In the genomic region with DNA sequence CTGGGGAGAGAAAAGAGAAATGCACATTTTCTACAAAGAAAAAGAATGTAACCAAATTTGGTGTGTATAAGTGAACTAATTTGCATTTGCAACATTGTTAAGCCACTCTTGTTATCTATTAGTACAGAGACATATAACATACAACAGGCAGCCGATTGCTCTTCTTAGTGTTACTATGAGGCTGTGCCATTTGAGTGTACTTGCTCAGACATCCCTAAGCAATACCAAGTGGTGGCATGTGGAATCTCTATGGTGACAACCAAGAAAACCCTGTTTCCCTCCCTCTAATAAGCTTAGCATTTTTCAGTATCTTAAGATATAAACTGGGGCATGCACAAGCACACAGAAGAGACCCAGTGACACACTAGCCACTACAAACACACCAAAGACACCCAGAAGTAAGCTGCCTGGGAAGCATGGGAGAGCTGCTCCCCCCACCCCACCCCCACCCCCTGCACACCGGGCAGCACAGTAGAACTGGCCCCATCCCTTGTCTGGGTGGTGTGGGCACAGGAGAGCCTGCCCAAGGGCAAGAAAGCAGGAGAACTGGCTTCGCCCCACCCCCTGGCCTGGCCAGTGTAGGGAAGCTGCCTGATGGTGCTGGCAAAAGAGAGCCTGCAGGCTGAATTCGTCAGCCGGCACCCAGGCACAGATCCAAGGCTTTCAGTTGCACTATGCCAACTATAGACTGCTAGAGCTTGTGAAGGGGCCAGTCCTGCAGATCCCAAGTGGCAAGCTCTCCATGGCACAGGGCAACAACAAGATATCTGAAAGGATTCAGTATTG, we compare ENCODE assay signal across 7 mouse cellular contexts.
DNase-seq lines count a peak whose midpoint lies in the region.

No protein-coding gene starts in this region.

- DNase-seq in Muller cell, postnatal 12 days (ENCODE audit: inconsistent ontology term): peak; percentile 80
- peak; percentile 76 for DNase-seq in adrenal gland, adult 2 months
- peak; percentile 51 for DNase-seq in fat pad, adult 2 months (ENCODE audit: extremely low read depth, low read depth, low spot score)
- peak; percentile 65 to 81 for DNase-seq in heart, postnatal 14 days
- peak; percentile 48 to 59 for DNase-seq in left cerebral cortex, adult 18-20 months (ENCODE audit: low spot score in 2 of 2)
- peak; percentile 39 for DNase-seq in right cerebral cortex, postnatal 25 days
- DNase-seq in T-cell, adult 2 months (ENCODE audit: low spot score): no peak

- intact Hi-C loops in heart, postnatal 14 days (cut with DNase I): loop anchor here (5.0 kb wide), 1 partner anchor 68 kb away; no protein-coding TSS in a partner anchor
